Mouse (Mus musculus): ENCODE results near the gene Lcp2. TPM values are rescaled to one million over a fixed set of nuclear protein-coding genes. Genes with fewer than 3 reads are reported as not detected.

Lcp2 gene
- 2.4 and 3.0 TPM in 2 replicates for polyA plus RNA-seq (2015; fragmentation: Nextera tagmentation; extraction: Ambion mirVana)

DNA sequence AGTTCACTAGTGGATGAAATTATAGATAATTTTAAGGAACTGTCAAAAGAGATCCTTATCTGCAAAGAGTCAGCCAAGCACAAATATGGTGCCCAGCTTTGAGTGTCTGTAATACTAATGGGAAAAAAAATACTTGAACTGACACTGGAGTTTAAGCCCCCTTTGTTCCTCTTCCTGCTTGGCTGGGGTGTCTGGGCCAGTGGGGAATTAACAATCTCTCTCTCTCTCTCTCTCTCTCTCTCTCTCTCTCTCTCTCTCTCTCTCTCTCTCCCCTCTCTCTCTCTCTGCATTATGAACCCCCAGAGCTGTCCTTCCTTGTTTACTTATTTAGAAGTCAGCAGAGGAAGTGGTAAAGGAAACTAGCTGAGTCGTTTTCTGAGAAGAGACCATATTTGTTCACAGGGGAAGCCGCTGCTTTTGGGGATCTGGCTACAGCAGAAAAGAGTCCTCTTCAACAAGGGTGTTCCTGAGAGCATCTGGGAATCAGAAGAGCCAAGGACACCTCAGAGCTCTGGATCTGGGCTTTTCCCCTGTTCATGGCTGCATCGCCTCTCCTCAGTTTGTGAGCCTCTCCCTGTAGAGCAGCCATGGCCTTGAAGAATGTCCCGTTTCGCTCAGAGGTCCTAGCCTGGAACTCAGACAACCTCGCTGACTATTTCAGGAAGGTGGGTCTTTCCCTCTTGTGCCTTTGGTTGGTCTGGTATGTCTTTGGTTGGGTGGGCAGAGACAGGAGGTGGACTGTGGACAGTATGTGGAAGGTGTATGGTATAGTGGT, at the start of gene Lcp2:
TSS of gene Lcp2 (plus strand) at position 154 of the 775 bp plus-strand sequence.
- Histone ChIP-seq H3K4me3 (no peak within 1 kb of the TSS), H3K4me2 (no peak within 1 kb of the TSS), H3K9me3 (no peaks in the 10 kb centered on the region), H3K36me3 (no peaks in the 10 kb centered on the region), H3K27ac (replicated peaks) (no peak within 1 kb of the TSS), H3K27me3 (no peaks in the 10 kb centered on the region), H3K9ac (no peak within 1 kb of the TSS), H3K4me1 (replicated peaks) (no peaks in the 10 kb centered on the region)
- ATAC-seq (ENCODE audit: low read depth) = no peak
- WGBS = 91% methylated on average over 6 of the region's 6 CpGs

DNA sequence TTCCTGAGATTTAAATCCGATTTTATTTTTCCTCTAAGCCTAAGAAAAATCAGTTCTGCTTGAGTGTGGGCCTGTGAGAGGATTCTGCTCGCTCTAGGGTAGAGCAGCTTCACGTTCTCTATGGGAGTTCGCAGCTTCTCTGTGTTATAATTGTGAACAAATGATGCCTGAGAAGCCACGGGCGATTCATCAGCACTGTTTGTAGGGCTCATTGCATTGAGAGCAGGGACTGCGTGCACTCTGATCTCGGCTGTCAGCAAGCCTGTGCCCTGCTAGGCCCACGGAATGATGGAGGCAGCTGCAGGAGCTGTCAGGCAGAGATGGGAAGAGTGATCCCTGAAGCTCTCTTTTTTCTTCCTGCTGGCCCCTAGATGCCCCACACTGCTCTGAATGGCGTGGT, 48.5 kb upstream of the Lcp2 start:
- H3K4me2 ChIP-seq = no peak overlapping the region
- no peak for ATAC-seq (ENCODE audit: low read depth)
- H3K4me3 ChIP-seq = no peak overlapping the region
- 0 out of 2 replicates have a peak overlapping the region, but pooled peaks have one; percentile 28 for H3K27ac ChIP-seq (replicated peaks)
- no peaks in the 10 kb centered on the region for H3K36me3 ChIP-seq
- H3K4me1 ChIP-seq (replicated peaks) = peaks cover 14% of the 10 kb centered on the region
- H3K9me3 ChIP-seq = no peaks in the 10 kb centered on the region
- H3K9ac ChIP-seq = no peak overlapping the region
- WGBS = 51% methylated on average over 10 of the region's 10 CpGs
- H3K27me3 ChIP-seq = no peaks in the 10 kb centered on the region

DNA sequence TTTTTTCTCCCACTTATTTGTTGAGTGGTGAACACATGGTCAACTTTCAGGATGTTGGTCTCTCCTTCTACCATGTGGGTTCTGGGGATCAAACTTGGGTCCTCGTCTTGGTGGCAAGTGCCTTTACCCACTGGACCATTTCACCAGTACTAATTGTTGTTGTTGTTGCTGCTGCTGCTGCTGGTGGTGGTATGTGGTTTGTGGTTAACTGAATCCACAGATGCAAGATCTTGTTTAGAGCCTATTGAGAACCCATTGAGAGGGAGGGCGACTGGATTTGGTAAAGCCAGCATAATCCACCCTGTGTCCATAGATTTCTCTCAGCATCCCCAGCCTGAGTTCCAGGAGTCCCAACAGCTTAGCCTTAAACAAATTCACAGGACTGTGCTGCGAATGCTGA, 46.3 kb upstream of the Lcp2 start:
- 80% methylated on average over 3 of the region's 3 CpGs for WGBS
- no peaks in the 10 kb centered on the region for H3K9me3 ChIP-seq
- no peak overlapping the region for H3K9ac ChIP-seq
- H3K4me3 ChIP-seq = no peak overlapping the region
- H3K4me2 ChIP-seq = no peak overlapping the region
- no peaks in the 10 kb centered on the region for H3K36me3 ChIP-seq
- no peaks in the 10 kb centered on the region for H3K27me3 ChIP-seq
- no peak overlapping the region for H3K27ac ChIP-seq (replicated peaks)
- no peak for ATAC-seq (ENCODE audit: low read depth)
- peaks cover 8% of the 10 kb centered on the region for H3K4me1 ChIP-seq (replicated peaks)

DNA sequence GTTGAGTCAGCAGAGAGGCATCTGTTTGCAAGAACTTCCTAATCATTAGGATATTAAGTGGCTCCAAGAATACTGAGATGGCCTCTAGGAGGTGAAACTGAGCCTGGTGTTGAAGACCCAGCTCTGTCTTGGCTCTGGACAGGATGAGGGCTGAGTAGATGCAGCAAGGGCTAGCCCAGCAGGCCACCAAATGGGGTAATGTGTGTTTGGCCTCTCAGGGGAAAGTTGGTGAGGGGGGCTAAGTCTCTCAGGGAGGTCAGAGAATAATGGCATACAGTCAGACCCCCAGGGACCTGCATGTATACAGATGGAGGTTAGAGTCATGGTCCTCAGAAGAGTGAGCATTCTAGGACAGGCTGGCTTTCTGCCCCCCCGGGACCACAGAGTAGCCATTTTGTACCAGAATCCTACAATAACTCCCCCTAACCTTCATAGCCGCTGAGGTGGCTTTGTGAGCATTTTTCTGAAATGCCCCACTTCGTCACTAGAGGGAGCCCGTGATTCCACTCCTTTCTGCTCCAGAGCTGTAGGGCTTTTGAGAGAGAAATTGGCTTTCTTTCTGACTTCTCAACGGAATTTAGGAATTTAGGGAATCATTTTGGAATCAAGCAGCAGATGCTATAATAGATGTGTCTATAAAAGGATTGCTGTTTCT, 44.7 kb upstream of the Lcp2 start:
- Histone ChIP-seq H3K4me1 (replicated peaks) (peaks cover 8% of the 10 kb centered on the region), H3K4me2 (no peak overlapping the region), H3K27ac (replicated peaks) (no peak overlapping the region), H3K9ac (no peak overlapping the region), H3K36me3 (no peaks in the 10 kb centered on the region), H3K4me3 (no peak overlapping the region), H3K9me3 (no peaks in the 10 kb centered on the region), H3K27me3 (no peaks in the 10 kb centered on the region)
- 7% methylated on average over 5 of the region's 5 CpGs for WGBS
- no peak for ATAC-seq (ENCODE audit: low read depth)

DNA sequence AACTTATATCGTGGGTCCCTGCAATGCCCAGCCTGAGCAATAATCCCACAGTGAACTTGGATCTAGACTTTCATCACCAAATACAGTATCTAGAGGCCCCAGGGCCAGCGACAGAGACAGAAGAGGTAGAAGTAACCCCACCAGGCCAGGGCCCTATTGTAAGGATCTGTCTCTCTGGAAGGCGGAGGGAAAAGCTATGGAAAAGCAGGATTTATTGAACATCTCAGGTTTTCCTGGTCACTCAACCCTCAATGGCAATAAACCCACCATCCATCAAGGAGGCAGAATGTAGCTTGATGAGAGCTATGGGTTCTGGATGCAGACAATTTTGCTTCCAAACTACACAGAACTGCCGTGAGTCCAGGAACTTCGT, 44.1 kb upstream of the Lcp2 start:
- no peak overlapping the region for H3K9ac ChIP-seq
- H3K9me3 ChIP-seq = no peaks in the 10 kb centered on the region
- no peaks in the 10 kb centered on the region for H3K36me3 ChIP-seq
- peaks cover 8% of the 10 kb centered on the region for H3K4me1 ChIP-seq (replicated peaks)
- ATAC-seq (ENCODE audit: low read depth) = no peak
- H3K4me2 ChIP-seq = no peak overlapping the region
- no peaks in the 10 kb centered on the region for H3K27me3 ChIP-seq
- H3K4me3 ChIP-seq = no peak overlapping the region
- WGBS = 78% methylated on average over 5 of the region's 5 CpGs
- H3K27ac ChIP-seq (replicated peaks) = no peak overlapping the region

DNA sequence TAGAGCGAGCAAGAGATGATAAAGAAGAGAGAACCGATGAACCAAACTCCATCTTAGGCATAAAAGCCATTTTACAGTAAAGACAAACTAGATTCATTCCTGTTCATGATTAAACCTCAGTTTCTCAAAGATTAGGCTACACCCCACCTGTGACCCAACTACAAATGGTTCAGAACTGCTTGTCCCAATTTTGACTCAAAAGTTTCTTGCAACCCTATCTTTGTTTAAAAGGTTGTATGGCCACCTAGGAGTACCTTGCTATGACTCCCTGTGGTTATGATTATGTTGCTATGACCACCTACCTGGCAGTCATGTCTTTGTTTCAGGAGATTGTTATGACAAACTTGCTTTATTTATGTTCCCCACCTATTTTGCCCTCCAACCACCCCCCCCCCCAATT, 39.1 kb upstream of the Lcp2 start:
- no peak overlapping the region for H3K4me3 ChIP-seq
- no peaks in the 10 kb centered on the region for H3K27me3 ChIP-seq
- H3K4me1 ChIP-seq (replicated peaks) = no peaks in the 10 kb centered on the region
- 90% methylated on average over 2 of the region's 2 CpGs for WGBS
- no peak overlapping the region for H3K4me2 ChIP-seq
- ATAC-seq (ENCODE audit: low read depth) = no peak
- no peak overlapping the region for H3K27ac ChIP-seq (replicated peaks)
- no peaks in the 10 kb centered on the region for H3K9me3 ChIP-seq
- no peaks in the 10 kb centered on the region for H3K36me3 ChIP-seq
- no peak overlapping the region for H3K9ac ChIP-seq

DNA sequence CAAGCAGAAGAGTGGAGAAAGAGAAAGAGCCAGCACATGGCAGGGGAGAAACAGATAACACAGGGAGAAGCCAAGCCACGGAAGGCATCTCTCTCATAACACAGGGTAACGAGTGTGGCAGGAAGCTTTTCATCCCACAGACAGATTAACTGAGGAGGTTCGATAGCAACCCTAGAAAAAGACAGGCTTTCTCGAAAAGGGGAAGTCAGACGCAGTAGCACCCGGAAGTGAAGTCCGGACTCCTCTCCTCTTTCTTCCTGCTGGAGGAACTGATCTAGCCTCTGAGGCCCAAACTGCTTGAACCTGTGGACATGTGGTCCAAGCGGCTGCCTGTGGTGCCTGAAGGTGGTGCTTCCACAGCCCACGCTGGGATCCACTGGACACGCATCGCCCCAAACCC, 38.5 kb upstream of the Lcp2 start:
- ATAC-seq (ENCODE audit: low read depth) = no peak
- Histone ChIP-seq H3K4me3 (no peak overlapping the region), H3K9me3 (no peaks in the 10 kb centered on the region), H3K9ac (no peak overlapping the region), H3K4me1 (replicated peaks) (no peaks in the 10 kb centered on the region), H3K4me2 (no peak overlapping the region), H3K27me3 (no peaks in the 10 kb centered on the region), H3K27ac (replicated peaks) (no peak overlapping the region), H3K36me3 (no peaks in the 10 kb centered on the region)
- 89% methylated on average over 11 of the region's 11 CpGs for WGBS

DNA sequence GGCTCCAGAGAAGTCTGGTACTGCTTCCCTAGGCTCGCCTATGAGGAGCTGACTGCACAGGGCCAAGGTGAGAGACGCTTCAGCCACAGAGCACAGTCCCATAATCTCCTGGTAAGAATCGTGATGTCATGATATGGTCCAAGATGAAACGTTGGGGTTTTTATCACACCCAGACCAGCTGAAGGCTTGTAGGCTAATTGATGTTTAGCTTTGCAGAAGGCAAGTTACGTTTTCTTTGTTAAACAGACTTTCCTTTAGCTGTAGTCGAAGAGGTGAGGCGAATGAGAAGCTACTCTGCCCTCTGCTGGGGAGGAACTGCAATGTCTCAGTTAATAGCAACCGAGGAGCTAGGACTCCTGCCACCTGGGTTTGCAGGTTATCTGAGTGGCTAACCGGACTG, 38.0 kb upstream of the Lcp2 start:
- no peaks in the 10 kb centered on the region for H3K27me3 ChIP-seq
- H3K4me2 ChIP-seq = no peak overlapping the region
- no peak overlapping the region for H3K4me3 ChIP-seq
- WGBS = 47% methylated on average over 9 of the region's 9 CpGs
- no peak overlapping the region for H3K27ac ChIP-seq (replicated peaks)
- no peak overlapping the region for H3K9ac ChIP-seq
- ATAC-seq (ENCODE audit: low read depth) = 0 out of 2 replicates have a peak, but pooled peaks have one; percentile 40
- H3K4me1 ChIP-seq (replicated peaks) = no peaks in the 10 kb centered on the region
- no peaks in the 10 kb centered on the region for H3K9me3 ChIP-seq
- H3K36me3 ChIP-seq = no peaks in the 10 kb centered on the region

DNA sequence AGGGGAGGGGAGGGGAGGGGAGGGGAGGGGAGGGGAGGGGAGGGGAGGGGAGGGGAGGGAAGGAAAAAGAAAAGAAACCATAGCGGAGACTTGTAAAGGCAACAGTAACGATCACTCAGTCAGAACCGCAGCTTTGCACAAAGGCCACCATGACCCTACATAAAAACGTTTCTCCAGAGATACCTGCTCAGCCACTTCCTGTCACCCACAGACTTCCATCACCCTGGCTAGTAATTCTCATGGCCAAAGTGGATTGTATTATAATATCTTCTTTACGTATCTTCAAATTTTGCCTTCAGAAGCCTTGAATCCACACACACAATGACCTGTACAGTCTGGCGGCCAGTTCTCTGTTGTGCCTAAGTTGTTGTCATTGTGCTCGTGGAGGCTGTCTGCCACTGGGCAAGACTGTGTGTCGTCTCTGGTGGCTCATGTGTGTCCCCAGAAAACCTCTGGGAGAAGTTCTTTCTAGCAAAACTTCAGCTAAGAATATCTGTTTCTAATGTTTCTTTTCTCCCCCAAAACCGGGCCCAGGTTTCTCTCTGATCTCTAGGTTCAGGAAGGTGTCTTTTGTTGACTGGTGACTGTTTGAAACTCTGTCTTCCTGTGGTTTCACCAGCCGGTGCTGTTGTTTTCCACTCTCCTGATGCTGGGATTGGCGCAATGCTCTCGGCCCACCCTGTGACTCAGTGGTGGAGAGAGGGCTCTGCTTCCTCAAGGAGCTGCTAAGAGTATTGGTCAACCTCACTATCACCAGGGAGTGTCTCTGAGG, 37.2 kb upstream of the Lcp2 start:
- Histone ChIP-seq H3K4me2 (no peak overlapping the region), H3K9me3 (no peaks in the 10 kb centered on the region), H3K9ac (no peak overlapping the region), H3K4me3 (no peak overlapping the region), H3K36me3 (no peaks in the 10 kb centered on the region), H3K4me1 (replicated peaks) (no peaks in the 10 kb centered on the region), H3K27ac (replicated peaks) (no peak overlapping the region; the same call in 1 of the 2 replicates), H3K27me3 (no peaks in the 10 kb centered on the region)
- ATAC-seq (ENCODE audit: low read depth) = no peak
- WGBS = 78% methylated on average over 12 of the region's 12 CpGs

DNA sequence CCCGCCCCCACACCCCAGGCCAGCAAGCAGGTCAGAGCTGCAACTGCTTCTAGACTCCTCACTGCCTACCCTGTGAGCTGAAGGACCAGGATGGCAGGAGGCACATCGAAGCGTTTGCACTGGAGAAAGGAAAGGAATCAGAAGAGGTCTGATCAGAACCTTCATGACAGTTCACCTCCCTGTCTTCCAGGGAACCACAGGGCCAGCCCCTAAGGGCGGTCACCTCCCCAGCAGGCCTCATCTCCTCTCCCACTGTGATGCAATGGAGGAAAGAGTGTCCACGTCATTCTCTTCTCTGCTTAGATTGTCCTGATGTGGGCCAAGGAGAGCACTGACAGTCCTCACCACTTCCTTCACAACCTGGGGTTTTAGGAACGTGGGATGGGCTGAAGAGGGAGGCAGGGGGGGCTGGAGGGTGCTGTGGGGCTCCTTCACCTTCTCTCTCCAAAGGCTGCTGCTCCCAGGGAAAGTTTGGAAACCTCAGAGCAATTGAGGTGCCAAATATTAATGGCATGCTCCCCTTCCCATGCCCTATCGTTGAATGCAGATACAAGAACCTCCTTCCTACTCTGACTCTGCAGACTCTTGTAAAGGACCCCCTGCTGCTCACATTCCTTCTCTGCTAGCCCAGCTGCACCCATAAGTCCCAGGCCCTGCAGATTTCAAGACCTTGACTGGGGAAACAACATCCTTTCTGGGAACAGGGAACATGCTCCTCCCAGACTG, 36.4 kb upstream of the Lcp2 start:
- H3K36me3 ChIP-seq = no peaks in the 10 kb centered on the region
- no peak overlapping the region for H3K4me2 ChIP-seq
- H3K9me3 ChIP-seq = no peaks in the 10 kb centered on the region
- H3K27ac ChIP-seq (replicated peaks) = no peak overlapping the region; the same call in 1 of the 2 replicates
- H3K27me3 ChIP-seq = no peaks in the 10 kb centered on the region
- H3K4me1 ChIP-seq (replicated peaks) = no peaks in the 10 kb centered on the region
- ATAC-seq (ENCODE audit: low read depth) = no peak
- no peak overlapping the region for H3K9ac ChIP-seq
- no peak overlapping the region for H3K4me3 ChIP-seq
- 75% methylated on average over 7 of the region's 7 CpGs for WGBS

DNA sequence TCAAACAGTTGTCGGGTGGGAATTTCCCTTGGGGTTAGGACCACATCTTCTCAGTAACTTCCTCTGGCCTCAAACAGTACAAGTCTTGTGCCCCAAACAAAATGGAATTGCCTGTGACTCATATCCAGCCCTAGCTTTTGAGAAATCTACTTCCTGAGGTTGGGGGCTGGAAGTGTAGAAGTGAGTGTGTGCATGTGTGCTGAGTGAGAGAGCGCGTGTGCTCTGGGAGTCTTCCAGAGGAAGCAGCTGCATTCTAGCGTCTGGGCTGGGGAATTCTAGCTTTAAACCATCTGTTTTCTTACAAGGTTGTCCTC, 35.9 kb upstream of the Lcp2 start:
- 85% methylated on average over 4 of the region's 4 CpGs for WGBS
- ATAC-seq (ENCODE audit: low read depth) = no peak
- Histone ChIP-seq H3K27ac (replicated peaks) (no peak overlapping the region), H3K27me3 (no peaks in the 10 kb centered on the region), H3K4me1 (replicated peaks) (no peaks in the 10 kb centered on the region), H3K36me3 (no peaks in the 10 kb centered on the region), H3K4me2 (no peak overlapping the region), H3K9me3 (no peaks in the 10 kb centered on the region), H3K9ac (no peak overlapping the region), H3K4me3 (no peak overlapping the region)
